Mouse (Mus musculus): ENCODE data around the gene Olfr948.

The Olfr948 gene

GRCm38 (mm10) chr9:39325945-39326344, at the start of gene Olfr948:
Olfr948 (minus strand) TSS chr9:39326045.
- no peak for DNase-seq

GRCm38 (mm10) chr9:39287136-39287535, 38.7 kb downstream of the Olfr948 start:
- no peak for DNase-seq

- DNase-seq, result no peak
Observed at GRCm38 (mm10) chr9:39276718-39277117, 49.1 kb downstream of the Olfr948 start, which contains the start of gene Olfr945. Olfr945 (minus strand) TSS chr9:39276818.

All from lung, postnatal 4 days (tissue).